Mouse (Mus musculus): ENCODE measurements at regions not wholly inside any gene's neighbourhood (a gene's known extent, or its start where the extent isn't known, plus 50 kb on each side); places are given as distances from the start of the nearest gene placed in this dataset.

- H3K4me1 ChIP-seq: no peaks in the 10 kb centered on the region
- WGBS: 87% methylated on average over 5 of the region's 5 CpGs
- H3K4me2 ChIP-seq: no peak overlapping the region
- H3K9me3 ChIP-seq: no peaks in the 10 kb centered on the region
- H3K27me3 ChIP-seq (replicated peaks): no peaks in the 10 kb centered on the region
- no peaks in the 10 kb centered on the region for H3K36me3 ChIP-seq (replicated peaks)
- no peak overlapping the region for H3K9ac ChIP-seq
- ATAC-seq (replicated peaks): no peak
- no peak overlapping the region for H3K27ac ChIP-seq
- H3K4me3 ChIP-seq: no peak overlapping the region
Measured at GRCm38 (mm10) chr11:45622701-45623100, 229.2 kb upstream of the Clint1 start.

GRCm38 (mm10) chr11:45624233-45624632 lies 227.6 kb upstream of the Clint1 start:
- Histone ChIP-seq H3K36me3 (replicated peaks) (no peaks in the 10 kb centered on the region), H3K27me3 (replicated peaks) (no peaks in the 10 kb centered on the region), H3K9me3 (no peaks in the 10 kb centered on the region), H3K4me2 (no peak overlapping the region), H3K4me3 (no peak overlapping the region), H3K9ac (no peak overlapping the region), H3K4me1 (no peaks in the 10 kb centered on the region), H3K27ac (no peak overlapping the region)
- no peak for ATAC-seq (replicated peaks)
- 72% methylated on average over 7 of the region's 7 CpGs for WGBS

DNA sequence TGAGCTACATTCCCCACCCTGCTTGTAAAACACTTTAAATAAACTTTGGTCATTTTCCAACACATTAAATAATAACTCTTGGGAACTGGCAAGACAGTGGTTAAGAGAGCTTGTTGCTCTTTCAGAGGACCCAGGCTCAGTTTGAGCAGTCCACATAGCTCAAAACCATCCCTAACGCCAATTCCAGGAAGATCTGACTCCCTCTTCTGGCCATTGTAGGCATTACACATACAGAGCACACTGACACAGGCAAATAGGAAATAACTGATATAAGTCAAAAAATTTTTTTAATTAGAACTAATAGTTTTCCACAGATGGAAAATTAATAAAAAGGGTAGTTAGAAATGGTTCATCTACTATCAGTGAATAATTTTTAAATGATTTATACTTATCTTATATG lies 222.6 kb upstream of the Clint1 start:
- Histone ChIP-seq H3K4me2 (no peak overlapping the region), H3K4me3 (no peak overlapping the region), H3K9ac (no peak overlapping the region), H3K9me3 (no peaks in the 10 kb centered on the region), H3K4me1 (no peaks in the 10 kb centered on the region), H3K27me3 (replicated peaks) (no peaks in the 10 kb centered on the region), H3K36me3 (replicated peaks) (no peaks in the 10 kb centered on the region), H3K27ac (no peak overlapping the region)
- WGBS: 19% methylated on average over 1 of the region's 1 CpGs
- no peak for ATAC-seq (replicated peaks)

DNA sequence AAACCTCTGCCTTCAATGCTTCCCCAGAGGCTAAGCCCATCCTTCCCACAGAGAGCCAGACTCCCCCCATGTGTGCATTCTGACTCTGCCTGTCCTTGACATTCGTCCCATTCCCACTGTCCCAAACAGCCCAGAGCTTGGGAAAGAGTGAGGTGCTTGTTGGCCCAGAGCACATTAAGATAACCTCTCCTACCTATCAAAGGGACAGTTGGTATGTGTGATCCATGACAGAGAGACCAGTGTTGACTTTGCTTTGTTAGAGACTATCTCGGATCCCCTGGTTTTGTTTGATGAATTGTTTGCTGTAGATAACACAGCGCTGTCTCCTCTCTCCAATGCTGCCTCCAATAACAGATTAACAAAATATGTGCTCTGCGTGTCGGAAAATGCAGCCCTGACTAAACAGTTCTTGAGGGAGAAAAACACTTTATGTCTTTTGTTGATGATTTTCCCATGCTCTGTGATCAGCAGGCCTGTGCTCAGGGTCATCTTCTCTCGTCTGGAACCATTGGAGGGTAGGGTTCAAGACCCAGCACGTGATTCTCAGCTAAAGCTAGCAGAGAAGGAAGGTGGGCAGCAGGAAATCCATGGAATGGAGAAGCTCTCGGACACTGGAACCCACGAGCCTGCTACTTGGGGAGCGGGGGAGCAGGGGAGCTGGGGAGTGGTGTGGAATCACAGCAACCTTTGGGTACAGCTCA lies 217.2 kb upstream of the Clint1 start:
- H3K4me3 ChIP-seq: no peak overlapping the region
- no peaks in the 10 kb centered on the region for H3K27me3 ChIP-seq (replicated peaks)
- no peak overlapping the region for H3K9ac ChIP-seq
- no peaks in the 10 kb centered on the region for H3K9me3 ChIP-seq
- H3K4me2 ChIP-seq: no peak overlapping the region
- WGBS: 82% methylated on average over 10 of the region's 10 CpGs
- ATAC-seq (replicated peaks): no peak
- no peak overlapping the region for H3K27ac ChIP-seq
- H3K4me1 ChIP-seq: no peaks in the 10 kb centered on the region
- H3K36me3 ChIP-seq (replicated peaks): no peaks in the 10 kb centered on the region

DNA sequence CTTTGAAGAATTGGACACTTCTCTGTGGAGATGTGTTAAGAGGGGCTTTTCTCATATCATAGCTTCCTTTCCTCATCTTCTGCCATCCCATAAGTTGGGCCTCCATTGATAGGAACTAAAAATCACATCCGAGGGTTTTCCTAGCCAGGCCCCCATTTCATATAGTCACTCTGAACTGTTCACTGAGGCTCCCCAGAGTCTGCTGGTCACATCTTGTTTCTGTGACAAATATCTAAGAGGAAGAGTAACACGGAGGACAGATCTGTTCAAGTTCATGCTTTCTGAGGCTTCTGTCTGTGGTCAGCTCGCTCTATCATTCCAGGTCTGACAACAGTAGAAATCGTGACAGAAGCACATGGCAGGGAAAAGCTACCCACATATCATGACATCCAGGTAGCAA lies 216.0 kb upstream of the Clint1 start:
- no peaks in the 10 kb centered on the region for H3K9me3 ChIP-seq
- no peak for ATAC-seq (replicated peaks)
- no peaks in the 10 kb centered on the region for H3K27me3 ChIP-seq (replicated peaks)
- H3K36me3 ChIP-seq (replicated peaks): no peaks in the 10 kb centered on the region
- 89% methylated on average over 4 of the region's 4 CpGs for WGBS
- H3K4me2 ChIP-seq: no peak overlapping the region
- H3K27ac ChIP-seq: no peak overlapping the region
- no peak overlapping the region for H3K9ac ChIP-seq
- H3K4me1 ChIP-seq: no peaks in the 10 kb centered on the region
- no peak overlapping the region for H3K4me3 ChIP-seq

DNA sequence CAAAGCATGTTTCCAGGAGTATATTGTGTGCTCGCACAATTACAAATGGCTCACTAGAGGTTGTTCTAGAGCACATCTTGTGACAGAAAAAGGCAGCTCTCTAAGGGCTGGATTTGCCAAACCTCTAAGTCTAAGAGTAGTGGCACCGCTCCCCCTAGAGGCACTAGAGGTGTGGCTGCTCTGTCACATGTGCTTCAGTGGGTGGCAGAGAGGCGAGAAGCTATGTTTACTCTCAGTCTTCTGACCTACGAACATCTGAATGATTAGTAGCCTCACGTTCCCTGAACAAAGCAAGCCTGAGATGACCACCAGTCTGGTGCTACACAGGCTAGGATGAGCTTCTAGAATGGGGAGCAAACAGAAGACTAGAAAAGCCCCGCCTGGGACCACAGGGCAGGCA lies 212.6 kb upstream of the Clint1 start:
- no peak for ATAC-seq (replicated peaks)
- H3K27me3 ChIP-seq (replicated peaks): no peaks in the 10 kb centered on the region
- no peak overlapping the region for H3K4me2 ChIP-seq
- no peaks in the 10 kb centered on the region for H3K36me3 ChIP-seq (replicated peaks)
- no peaks in the 10 kb centered on the region for H3K9me3 ChIP-seq
- WGBS: 78% methylated on average over 6 of the region's 6 CpGs
- H3K9ac ChIP-seq: no peak overlapping the region
- H3K4me1 ChIP-seq: no peaks in the 10 kb centered on the region
- no peak overlapping the region for H3K4me3 ChIP-seq
- H3K27ac ChIP-seq: no peak overlapping the region

DNA sequence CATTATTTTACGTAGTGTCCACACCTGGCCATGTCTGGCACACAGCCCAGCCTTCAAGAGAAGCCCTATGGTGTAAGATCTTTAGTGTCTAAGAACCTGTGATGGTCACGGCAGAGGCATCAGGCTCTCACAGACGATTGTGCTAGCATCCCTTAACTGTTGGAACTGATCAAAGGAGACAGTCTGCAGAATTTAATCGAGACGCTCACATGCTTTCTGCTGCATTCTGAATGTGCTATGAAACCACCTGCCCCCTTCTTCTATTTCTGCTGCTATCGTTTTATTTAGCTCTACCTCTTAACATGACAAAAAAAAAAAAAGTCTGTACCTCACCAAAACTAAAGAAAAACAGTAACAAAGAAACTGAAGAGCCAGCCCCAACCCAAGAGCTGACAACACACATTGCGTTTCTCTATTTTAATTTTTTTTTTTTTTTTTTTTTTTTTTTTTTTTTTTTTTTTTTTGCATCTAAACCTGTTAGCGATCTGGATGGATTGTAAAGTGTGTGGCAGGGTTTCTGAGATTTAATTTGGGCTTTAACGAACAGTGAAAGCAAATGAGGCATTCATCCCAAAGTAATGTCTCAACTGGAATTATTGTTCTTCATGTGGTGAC lies 209.6 kb upstream of the Clint1 start:
- Histone ChIP-seq H3K4me3 (no peak overlapping the region), H3K27me3 (replicated peaks) (no peaks in the 10 kb centered on the region), H3K9me3 (no peaks in the 10 kb centered on the region), H3K4me2 (no peak overlapping the region), H3K4me1 (no peaks in the 10 kb centered on the region), H3K36me3 (replicated peaks) (no peaks in the 10 kb centered on the region), H3K9ac (no peak overlapping the region), H3K27ac (no peak overlapping the region)
- 76% methylated on average over 9 of the region's 9 CpGs for WGBS
- ATAC-seq (replicated peaks): no peak

DNA sequence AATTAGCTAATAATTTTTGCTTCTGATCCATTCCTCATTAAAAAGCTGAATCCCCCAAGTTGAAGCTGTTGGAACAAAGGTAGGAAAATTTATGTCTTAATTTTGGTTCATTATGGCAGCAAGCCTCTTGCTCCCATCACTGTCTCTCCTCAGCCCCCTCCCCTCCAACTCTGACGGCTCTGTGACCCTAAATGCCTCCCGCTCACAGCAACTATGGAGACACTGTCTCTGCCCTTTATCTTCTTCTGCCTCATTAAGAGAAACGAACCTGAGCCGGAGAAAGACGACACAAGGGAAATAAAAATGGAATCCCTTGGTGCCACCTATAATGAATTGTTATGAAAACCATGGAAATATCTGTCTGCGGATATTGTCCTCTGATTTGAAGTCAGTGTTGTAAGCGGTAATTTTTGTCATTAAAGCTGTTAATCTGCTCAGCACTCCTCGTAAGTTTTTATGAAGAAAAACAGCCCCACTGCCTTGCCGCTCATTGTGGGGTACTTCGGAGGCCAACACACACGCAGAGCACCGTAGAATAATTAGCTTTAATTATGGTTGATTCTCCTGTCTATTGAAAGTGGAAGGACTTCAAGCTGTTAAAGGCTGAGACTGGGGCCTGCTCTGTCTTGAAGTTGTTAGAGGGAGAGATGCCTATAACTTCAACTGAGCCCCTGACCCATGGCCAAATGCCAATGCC lies 208.1 kb upstream of the Clint1 start:
- no peak overlapping the region for H3K4me2 ChIP-seq
- no peaks in the 10 kb centered on the region for H3K27me3 ChIP-seq (replicated peaks)
- no peaks in the 10 kb centered on the region for H3K9me3 ChIP-seq
- WGBS: 66% methylated on average over 12 of the region's 12 CpGs
- H3K4me3 ChIP-seq: no peak overlapping the region
- no peak for ATAC-seq (replicated peaks)
- H3K27ac ChIP-seq: no peak overlapping the region
- H3K4me1 ChIP-seq: no peaks in the 10 kb centered on the region
- H3K9ac ChIP-seq: no peak overlapping the region
- no peaks in the 10 kb centered on the region for H3K36me3 ChIP-seq (replicated peaks)

GRCm38 (mm10) chr11:45645815-45646214 lies 206.0 kb upstream of the Clint1 start:
- no peak overlapping the region for H3K4me2 ChIP-seq
- H3K27me3 ChIP-seq (replicated peaks): no peaks in the 10 kb centered on the region
- no peaks in the 10 kb centered on the region for H3K4me1 ChIP-seq
- 70% methylated on average over 3 of the region's 3 CpGs for WGBS
- no peak overlapping the region for H3K9ac ChIP-seq
- H3K9me3 ChIP-seq: no peaks in the 10 kb centered on the region
- no peak overlapping the region for H3K4me3 ChIP-seq
- ATAC-seq (replicated peaks): no peak
- H3K27ac ChIP-seq: no peak overlapping the region
- no peaks in the 10 kb centered on the region for H3K36me3 ChIP-seq (replicated peaks)

DNA sequence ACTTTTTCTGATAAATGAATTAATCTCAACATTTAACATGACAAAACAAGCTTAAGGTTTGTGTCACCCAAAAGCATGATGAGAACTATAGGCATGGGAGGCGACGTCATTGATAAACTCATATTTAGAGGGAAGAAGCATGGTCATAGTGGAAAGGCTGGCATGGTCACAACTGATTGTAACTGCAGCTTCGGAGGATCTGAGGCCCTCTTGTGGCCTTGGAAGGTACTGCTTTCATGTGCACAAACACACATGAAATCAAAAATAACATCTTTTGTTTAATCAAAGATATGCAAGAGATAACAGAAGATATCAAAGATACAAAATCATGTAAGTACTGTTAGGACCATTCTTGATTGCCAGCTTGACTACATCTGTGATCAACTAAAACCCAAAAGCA lies 204.0 kb upstream of the Clint1 start:
- 75% methylated on average over 3 of the region's 3 CpGs for WGBS
- Histone ChIP-seq H3K27me3 (replicated peaks) (no peaks in the 10 kb centered on the region), H3K27ac (no peak overlapping the region), H3K9me3 (no peaks in the 10 kb centered on the region), H3K36me3 (replicated peaks) (no peaks in the 10 kb centered on the region), H3K4me3 (no peak overlapping the region), H3K9ac (no peak overlapping the region), H3K4me1 (no peaks in the 10 kb centered on the region), H3K4me2 (no peak overlapping the region)
- no peak for ATAC-seq (replicated peaks)

DNA sequence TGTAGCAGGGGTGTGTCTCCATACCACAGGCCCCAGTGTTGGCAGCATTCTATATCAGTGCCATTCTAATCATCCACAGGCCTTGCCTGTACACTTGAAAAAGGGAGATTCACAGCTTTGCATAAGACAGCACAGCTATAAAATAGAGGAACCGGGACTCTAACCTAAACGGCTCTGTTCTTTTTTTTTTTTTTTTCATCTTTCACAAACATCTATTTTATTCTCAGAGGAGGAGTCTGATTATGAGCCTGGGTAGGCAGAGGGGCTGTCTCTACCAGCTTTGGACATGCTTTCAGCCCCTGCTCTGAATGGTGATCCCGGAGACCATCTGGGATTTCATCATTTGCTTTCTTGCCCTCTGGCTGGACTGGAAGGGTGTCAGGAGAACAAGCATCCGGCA lies 195.6 kb upstream of the Clint1 start:
- 89% methylated on average over 4 of the region's 4 CpGs for WGBS

GRCm38 (mm10) chr11:45670156-45670830 lies 181.6 kb upstream of the Clint1 start:
- no peak for ATAC-seq (replicated peaks)
- Histone ChIP-seq H3K9ac (no peak overlapping the region), H3K4me3 (no peak overlapping the region), H3K9me3 (no peaks in the 10 kb centered on the region), H3K27ac (no peak overlapping the region), H3K36me3 (replicated peaks) (no peaks in the 10 kb centered on the region), H3K27me3 (replicated peaks) (no peaks in the 10 kb centered on the region), H3K4me1 (no peaks in the 10 kb centered on the region), H3K4me2 (no peak overlapping the region)
- WGBS: 56% methylated on average over 8 of the region's 8 CpGs

More for the DNA sequence above, 195.6 kb upstream of the Clint1 start:
- Histone ChIP-seq H3K4me1 (no peaks in the 10 kb centered on the region), H3K4me3 (no peak overlapping the region), H3K36me3 (replicated peaks) (no peaks in the 10 kb centered on the region), H3K9me3 (no peaks in the 10 kb centered on the region), H3K9ac (no peak overlapping the region), H3K27ac (no peak overlapping the region), H3K4me2 (no peak overlapping the region), H3K27me3 (replicated peaks) (no peaks in the 10 kb centered on the region)
- no peak for ATAC-seq (replicated peaks)

All from midbrain, embryonic 15.5 days (tissue).